Mouse (Mus musculus) layer of hippocampus, postnatal 10 days (tissue): ENCODE measurements at regions not wholly inside any gene's neighbourhood (a gene's known extent, or its start where the extent isn't known, plus 50 kb on each side); places are given as distances from the start of the nearest gene placed in this dataset.
A peak's percentile ranks its signal among the peaks of the same experiment; 100 is the strongest.

ENCODE experiments used
- DNase-seq, 2 experiments: peaks; one replicate each; pipeline ENCODE4 v3.0.0; 2021; ENCODE audit warnings: low spot score in 2 of 2

DNA sequence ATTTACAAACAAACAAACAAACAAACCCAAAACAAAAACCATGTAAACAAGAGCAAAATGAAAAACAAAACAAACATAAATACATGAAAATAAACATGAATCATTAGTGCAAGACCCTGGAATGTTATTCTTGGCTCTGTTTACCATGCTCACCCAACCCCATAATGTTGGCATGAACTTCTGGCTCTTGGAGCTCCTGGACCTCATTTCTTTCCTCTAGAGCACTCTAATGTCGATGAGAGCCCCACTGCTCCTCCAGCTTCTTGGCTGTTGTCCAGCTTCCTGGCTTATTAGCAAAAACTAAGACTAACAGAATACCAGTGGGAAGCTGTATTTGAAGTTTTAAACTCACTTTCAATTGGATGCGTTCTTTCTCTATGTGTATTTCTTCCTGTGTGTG, 81.3 kb upstream of the Gm21830 start:
- DNase-seq = peak; percentile 32 to 35

DNA sequence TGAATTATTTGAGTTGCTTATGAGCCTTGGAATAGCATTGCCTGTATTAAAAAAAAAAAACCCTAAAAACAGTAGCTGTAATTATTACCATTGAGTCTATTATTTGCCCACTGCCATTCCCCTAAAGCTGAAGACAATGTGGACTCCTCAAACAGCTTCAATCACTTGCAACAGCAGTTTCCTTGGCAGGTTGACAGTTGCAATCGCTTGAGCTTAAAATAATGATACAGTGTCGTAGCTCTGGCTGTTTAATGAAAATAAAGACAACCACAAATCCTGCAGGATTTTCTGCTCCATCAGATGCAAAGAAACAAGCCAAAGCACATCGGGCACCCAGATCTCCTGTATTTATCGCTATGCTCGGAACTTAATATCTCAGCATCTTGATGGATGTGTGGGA, 68.8 kb upstream of the Gm21830 start:
- no peak for DNase-seq
